Mouse (Mus musculus) G1E-ER4 (cell line): ENCODE results near the gene Tars. TPM values are rescaled to one million over a fixed set of nuclear protein-coding genes. Genes with fewer than 3 reads are reported as not detected.
A peak's percentile ranks its signal among the peaks of the same experiment; 100 is the strongest.

Experiments
- GATA1 ChIP-seq: IDR thresholded peaks from one replicate; pipeline ENCODE4 v1.8.0; 2012; ENCODE audit warnings: low read length, inconsistent platforms
- polyA plus RNA-seq: library from polyadenylated mRNA; stranded (reverse); fragments of >175 nt; gene quantifications from 2 replicates; pipeline ENCODE4 v1.2.3, GENCODE M21; 2012

Gene Tars
- 38.9 and 43.5 TPM in 2 replicates for polyA plus RNA-seq

DNA sequence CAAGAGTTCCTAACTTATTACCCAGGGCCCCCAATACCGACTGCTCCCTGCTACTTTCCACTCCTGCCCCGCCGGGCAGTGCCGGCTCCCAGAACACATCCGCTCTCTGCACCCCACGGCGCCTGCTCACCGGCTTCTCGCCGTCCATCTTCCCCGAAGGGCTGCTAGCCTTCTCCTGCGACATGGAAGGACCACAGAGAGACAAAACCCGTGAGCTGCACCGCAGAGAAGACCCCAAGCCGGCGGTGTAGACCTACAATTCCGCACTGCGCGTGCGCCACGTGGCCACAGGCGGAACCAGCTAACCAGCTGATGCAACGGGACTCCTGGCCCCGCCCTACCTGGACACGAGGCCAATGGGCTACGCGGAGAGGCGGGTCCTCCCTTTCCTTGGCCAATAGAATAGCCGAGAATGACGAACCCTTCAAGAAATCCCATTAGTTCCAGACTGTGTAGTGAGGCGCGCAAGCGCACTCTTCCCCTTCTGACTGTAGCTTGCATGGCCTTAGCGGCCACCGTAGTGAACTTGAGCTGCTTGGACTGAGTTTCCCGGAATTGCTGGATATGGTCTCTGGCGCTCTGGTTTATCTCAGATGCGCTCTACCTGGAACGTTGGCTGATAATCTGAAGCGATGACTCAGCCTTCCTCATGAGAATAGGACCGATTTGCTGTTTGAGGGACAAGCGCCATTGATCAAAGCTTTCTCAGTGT is at the start of gene Tars:
Gene Tars, minus strand, starts transcription at position 310 of the 712 bp plus-strand sequence.
- TF ChIP-seq GATA1 = peak; percentile 79

DNA sequence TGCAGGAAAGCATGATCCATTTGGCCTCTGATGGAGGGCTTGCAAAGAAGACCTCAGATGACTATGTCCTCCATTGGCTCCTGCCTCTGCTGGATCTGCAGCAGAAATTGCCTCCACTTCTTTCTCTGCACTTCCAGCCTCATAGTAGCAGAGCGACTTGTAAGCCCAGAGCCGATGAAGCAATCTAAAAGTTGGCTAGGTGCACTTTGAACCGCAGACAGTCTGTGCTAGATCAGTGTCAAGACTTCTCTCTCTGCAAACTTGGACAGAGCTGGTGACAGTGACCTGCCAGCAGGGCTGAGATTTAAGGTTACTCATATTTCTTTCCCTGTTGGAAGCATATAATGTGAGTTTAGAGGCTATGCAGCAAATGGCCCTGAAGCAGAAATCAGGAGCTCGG is 37.9 kb upstream of the Tars start:
- no peak for TF ChIP-seq GATA1

DNA sequence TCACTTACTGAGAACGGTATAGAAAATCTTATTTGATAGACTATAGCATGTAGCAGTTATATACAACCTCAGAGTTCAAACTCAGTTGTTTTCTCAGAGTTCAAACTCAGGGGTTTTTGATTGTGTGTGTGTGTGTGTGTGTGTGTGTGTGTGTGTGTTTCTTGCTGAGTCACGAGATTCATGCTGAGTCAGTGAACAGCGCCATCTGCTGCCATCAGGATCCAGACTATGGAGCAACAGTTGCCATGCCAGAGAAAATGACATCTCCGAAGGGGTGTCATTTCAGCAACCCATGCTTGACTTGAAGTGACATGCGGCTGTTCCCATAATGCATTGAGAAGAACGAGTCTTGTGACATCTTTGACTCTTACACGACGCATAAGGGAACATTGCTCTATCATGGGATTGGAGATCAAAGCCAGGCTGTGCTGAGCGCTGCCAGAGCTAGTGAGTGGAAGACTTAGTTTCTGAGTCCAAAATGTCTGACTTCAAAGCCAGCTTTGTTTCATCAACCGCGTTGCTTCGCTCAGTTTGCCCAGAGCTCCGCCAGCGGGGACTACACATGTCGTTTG is 37.3 kb upstream of the Tars start:
- TF ChIP-seq GATA1 = no peak

DNA sequence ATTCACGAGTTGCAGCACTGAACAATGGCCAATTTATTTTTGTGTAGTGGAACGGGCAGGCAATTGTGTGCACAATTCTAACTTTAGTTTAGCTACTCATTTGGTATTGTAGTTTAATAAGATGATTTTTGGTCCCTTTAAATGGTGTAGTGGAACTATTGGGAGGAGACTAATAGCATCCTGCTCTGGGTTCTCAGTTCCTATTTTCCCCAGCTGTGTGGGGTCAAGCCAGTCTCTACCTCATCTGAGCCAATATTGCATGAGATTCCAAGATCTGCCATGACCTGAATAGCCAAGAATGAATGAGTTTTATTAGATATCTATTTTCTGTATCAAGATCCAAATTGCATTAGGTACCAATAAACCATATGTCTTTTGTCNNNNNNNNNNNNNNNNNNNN is 27.4 kb upstream of the Tars start:
- TF ChIP-seq GATA1 = no peak

DNA sequence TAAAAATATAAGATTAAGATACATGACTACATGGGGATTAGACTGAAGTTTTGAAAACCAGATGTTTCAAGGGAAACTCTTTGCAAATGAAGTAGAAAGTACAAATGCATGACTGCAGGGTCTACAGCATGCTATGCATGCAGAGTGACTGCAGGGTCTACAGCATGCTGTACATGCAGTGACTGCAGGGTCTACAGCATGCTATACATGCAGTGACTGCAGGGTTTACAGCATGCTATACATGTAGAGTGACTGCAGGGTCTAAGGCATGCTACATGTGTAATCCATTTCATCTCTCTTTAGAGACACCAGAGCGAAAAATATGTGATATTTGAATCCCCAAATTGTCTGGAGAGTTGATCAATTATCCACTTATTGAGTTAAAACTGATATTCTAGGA is 14.0 kb upstream of the Tars start:
- no peak for TF ChIP-seq GATA1

DNA sequence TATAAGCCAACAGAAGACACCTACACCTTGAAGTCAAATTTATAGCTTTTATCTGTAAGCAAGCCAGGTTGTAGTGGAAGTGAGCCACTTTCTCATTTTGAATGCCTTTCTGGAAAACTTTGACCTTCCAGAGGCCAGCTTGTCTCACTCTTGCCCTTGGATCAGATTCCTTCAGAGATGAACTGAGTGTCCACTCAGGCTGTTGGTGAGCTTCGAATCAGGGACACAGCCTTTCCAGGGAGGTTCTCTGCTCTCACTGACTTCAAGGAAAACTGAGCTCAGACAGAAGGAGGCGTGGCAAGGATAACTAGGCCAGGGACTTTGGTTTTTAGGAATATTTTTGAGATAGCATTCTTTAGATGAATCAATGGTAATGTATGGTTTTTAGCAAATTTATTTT is 13.1 kb upstream of the Tars start:
- TF ChIP-seq GATA1 = no peak

DNA sequence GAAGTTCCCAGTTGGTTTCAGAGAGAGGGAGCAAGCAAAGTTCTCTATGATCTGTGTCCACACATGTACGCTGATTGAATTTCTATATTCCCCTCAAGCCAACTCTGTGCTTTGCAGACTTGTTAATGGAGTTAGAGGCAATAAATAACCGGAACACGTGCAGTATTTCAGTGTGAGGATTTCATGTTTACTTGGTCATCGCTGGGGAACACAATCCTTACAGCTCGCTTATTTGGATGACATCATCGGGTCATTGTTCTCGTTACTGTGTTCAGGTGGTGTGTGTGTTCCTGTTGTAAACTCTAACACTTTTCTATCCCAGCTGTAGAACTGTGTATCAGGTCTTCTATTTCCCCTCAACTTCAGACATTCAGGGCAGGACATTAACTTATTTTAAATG is 12.4 kb upstream of the Tars start:
- no peak for TF ChIP-seq GATA1

DNA sequence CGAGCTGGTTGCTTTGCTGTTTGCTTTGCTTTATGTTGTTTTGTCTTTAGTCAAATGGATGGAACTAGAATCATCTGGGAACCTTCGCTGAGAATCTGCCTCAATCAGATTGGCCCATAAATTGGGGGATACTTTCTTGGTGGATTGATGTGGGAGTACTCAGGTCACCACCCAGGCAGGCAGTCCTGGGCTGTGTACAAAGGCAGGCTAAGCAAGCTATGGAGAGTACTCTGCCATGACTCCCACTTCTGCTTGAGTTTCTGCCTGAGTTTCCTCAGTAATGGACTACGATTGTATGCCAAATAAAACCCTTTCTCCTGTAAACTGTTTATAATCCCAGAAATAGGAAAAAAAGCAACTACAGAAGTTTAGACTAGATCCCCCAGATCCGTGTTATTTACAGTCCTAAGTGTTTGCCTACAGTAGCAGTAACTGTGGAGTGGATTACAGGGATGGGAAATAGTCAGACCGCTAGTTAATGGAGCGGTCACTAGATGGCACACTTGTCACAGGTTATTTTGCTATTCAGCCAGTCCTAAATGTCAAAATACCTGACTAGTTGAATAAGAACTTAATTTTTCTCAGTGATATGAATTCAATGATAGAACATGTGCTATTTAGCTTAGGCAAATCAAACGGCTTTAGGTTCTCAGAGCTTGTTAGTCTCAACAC is 8.8 kb upstream of the Tars start:
- no peak for TF ChIP-seq GATA1

DNA sequence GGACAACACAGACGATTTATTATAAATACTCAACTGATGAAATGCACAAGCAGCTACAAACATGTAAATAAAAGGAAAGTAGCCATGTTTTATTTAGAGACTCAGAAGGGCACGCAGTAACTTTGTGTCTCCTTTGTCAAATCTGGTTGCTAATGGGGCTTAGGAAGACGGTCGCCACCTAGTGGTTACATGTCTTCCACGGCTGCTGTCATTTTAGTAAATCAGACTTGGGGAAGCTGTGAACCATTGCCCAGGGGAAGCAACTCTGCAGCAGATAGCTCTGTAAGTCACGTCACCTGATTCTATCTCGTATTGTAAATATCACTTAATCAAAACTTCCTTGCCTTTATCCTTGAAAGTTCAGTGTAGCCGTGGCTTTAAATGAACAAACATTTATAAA is 7.9 kb upstream of the Tars start:
- no peak for TF ChIP-seq GATA1

DNA sequence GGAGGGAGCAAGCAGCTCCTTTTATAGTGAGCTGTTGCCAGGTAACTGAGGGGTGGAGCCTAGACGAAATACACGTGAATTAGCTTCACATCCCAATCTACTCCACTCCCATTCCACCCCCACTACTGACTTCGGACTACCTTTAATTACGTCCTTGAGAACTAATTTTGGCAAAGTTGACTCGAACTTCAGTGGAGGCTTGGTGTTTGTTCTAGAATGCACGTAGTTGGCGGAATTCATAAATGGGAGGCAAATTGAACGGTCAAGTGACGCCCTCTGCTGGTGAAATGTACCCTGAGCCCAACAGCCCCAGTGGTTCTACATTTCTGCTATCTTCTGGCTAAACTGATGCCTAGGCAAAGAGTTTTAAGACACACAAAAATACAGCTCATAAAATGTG is 7.3 kb upstream of the Tars start:
- no peak for TF ChIP-seq GATA1

DNA sequence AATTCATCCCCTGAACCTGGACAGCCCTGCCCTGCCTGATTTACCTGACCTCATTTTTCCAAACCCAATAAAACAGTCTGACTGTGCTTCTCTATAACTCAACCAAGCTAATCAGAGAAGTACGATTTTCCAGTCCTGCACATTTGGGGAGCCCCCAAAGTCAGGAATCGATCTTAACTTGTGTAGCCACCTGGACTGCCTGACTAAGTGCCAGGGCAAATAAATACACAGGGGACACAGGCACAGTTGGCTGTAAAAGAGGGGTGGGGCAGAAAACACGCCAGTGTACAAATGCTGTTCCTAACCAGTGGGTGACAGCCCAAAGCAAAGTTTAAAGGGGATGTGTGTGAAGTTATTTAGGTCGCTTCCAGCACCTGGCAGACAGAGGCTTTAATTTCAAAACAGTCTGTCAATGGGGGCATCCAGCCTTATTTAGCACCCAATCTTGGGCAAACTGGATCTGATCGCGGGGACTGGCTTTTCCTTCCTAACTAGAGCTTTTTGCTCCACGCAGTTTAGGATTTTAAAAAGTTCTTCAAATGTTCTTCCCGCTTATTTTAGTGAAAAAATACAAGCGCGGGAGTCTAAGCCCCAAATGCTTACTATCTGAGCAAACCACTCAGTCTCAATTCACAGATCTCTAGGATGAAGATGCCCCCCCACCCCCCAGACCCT is 652 bp downstream of the Tars start:
- no peak for TF ChIP-seq GATA1

DNA sequence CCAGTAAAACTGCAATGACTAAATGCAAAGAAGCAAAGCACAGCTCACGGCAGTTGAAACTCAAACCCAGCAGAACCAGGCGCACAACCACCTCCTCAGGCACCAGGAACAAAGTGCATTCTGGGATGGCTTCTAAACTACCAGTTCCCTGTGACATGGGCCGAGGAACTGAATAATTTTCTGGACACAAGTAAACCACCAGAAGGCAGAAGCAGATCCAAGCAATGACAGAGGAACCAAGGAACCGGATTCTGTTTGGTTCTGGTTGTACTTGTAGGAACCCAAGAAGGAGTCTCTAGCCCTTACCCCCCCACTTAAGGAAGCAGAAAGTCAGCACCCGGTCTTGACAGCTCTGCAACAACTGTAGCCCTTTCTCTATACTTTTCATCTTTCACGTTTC is 3.0 kb downstream of the Tars start:
- no peak for TF ChIP-seq GATA1

DNA sequence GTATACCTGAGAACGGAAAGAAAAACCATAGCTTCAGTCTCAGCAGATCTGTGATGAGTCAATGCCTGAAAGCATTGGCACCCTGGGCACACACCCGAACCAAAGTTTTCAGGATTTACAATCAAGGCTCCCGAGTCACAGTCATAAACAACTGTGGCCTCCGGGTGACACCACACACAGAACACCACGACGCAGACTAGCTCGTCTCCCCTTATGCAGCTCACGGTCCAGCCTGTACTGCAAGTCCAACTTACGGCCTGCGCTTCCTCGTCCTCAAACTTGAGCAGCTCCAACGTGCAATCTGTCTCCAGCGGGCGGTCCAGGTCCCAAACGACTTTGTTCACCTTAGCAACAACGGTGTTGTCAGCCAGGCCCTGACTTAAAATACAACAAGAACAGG is 6.6 kb downstream of the Tars start:
- no peak for TF ChIP-seq GATA1

DNA sequence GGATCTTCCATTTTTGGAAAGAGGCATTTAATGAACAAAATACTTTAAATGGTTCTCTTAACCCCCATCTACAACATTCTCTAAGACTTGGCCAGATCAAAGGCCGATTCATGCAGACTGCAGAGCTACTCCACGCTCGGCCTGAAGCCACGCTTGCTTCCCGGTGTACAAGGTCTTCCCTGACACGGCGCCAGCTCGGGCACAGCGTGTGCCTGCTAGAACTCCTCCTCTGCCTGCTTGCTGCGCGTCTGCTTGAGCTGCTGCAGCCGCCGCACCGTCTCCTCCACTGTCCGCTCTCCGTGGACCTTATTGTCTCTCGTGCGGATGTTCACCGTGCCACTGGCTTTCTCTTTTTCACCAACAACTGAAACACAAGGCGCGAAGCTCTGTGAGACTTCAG is 15.7 kb downstream of the Tars start:
- no peak for TF ChIP-seq GATA1

DNA sequence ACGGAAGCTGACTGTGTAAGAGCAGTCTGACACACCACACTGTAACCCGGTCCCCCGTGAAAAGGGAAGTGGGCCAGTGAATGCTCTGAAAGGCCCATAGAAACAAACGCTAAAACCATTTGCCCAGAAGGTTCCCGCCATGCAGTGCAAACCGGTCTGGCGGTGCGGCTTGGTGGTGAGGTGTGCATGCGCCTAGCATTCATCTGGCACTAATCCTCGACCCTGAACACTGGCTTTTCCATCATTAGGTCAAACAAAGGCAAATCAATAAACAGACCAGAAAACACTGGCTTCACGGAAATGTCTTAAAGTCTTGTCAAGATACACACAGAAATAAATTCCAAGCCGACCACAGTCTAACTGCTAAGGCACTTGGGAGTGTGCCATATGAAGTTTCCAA is 16.9 kb downstream of the Tars start:
- no peak for TF ChIP-seq GATA1

DNA sequence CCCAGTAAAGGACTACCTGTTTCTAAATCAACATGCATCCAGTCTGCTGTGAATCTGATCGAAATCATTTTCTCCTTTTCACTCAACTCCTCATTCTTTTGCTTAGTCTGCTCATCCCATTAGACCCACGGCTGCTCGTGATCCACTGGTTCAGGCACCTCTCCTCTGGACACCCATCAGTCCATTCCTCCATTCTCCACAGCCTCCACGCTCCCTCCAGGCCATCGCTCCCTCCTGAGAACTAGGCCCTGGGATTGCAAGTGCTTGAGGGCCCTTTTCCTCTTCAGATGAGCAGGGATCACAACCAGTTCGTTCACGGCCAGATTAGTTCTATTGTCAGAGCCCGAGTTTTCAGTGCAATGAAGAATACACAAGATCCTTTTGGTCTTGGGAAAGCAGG is 18.8 kb downstream of the Tars start:
- TF ChIP-seq GATA1 = no peak

DNA sequence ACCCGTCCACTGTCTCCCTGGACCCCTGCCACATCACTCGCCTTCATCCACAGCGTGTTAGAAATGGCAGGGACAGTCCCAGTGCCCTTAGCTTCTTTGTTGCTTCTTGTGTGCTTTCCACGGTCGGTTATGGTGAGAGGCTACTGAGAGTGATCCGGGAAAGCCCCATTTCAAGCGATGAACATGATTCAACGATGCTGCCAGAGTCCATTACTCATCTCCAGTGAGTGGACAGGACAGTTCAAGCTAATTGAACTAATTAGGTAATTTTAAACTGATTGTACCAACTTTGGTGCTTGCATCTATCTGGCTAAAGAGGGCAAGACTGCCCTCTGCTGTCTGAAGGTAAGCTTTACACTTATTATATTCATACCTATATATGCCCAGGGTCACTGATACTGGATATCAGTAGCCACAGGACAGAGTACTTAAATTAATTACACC is 19.4 kb downstream of the Tars start:
- TF ChIP-seq GATA1 = no peak
